8 mouse cellular contexts compared by ENCODE assay signal in genomic region chr2:156112080-156112423, GRCm38 (mm10). TPM values are rescaled to one million over a fixed set of nuclear protein-coding genes. Genes with fewer than 3 reads are reported as not detected.
DNase-seq lines count a peak whose midpoint lies in the region; ATAC-seq and TF ChIP-seq lines count a peak whose summit lies in the region.
"Not testable (repeated sequence)": the region's sequence is repeated elsewhere in the genome, so short reads cannot be mapped to it uniquely, and the experiment has no call there.

No protein-coding gene starts in this region.

- WGBS in embryonic facial prominence, embryonic 14.5 days: 28% methylated on average over 5 of the region's 5 CpGs
- WGBS in heart, adult 2 months: 14% methylated on average over 5 of the region's 5 CpGs
- WGBS in hindbrain, embryonic 14.5 days: 22% methylated on average over 5 of the region's 5 CpGs
- WGBS in liver, embryonic 15.5 days (ENCODE audit: insufficient replicate concordance): 18% methylated on average over 5 of the region's 5 CpGs
- 21% methylated on average over 5 of the region's 5 CpGs for whole genome bisulfite sequencing in midbrain, embryonic 13.5 days
- WGBS in spleen, adult 2 months: 14% methylated on average over 5 of the region's 5 CpGs

- peaks cover 10% of the 10 kb centered on the region for H3K9me3 ChIP-seq in ES-Bruce4 (replicated peaks; ENCODE audit: control insufficient read depth, insufficient read depth, low read length, poor library complexity, severe bottlenecking)
- not testable (repeated sequence) for H3K9me3 ChIP-seq in embryonic facial prominence, embryonic 14.5 days (ENCODE audit: control insufficient read depth, low read length); hindbrain, embryonic 14.5 days (ENCODE audit: control insufficient read depth, low read length); liver, embryonic 15.5 days (replicated peaks); midbrain, embryonic 13.5 days

- TF ChIP-seq CTCF in ES-Bruce4 (IDR thresholded peaks at IDR 0.05; ENCODE audit: low read depth, low read length); heart, adult 2 months (IDR thresholded peaks at IDR 0.05); layer of hippocampus, adult 2 months (conservative IDR thresholded peaks at IDR 0.05); spleen, adult 2 months (IDR thresholded peaks at IDR 0.05; ENCODE audit: extremely low read depth, insufficient read depth, insufficient read length, insufficient replicate concordance): not testable (repeated sequence)

- DNase-seq in embryonic facial prominence, embryonic 14.5 days (ENCODE audit: low spot score); heart, adult 2 months; hindbrain, embryonic 14.5 days (ENCODE audit: low spot score); layer of hippocampus, adult 2 months (ENCODE audit: low spot score in 2 of 2); spleen, adult 2 months (ENCODE audit: low read depth in 1 of 2, low spot score in 2 of 2): not testable (repeated sequence)

- peak overlapping the region; percentile 47 for H3K4me3 ChIP-seq in ES-Bruce4 (ENCODE audit: low read depth, low read length)
- peak overlapping the region; percentile 89 for H3K4me3 ChIP-seq in embryonic facial prominence, embryonic 14.5 days (ENCODE audit: low read depth, low read length)
- peak overlapping the region; percentile 96 for H3K4me3 ChIP-seq in heart, adult 2 months
- H3K4me3 ChIP-seq in hindbrain, embryonic 14.5 days (replicated peaks; ENCODE audit: low read length): peak overlapping the region; percentile 62
- H3K4me3 ChIP-seq in layer of hippocampus, adult 2 months: peak overlapping the region; percentile 90
- H3K4me3 ChIP-seq in liver, embryonic 15.5 days (replicated peaks): peak overlapping the region; percentile 91
- H3K4me3 ChIP-seq in midbrain, embryonic 13.5 days (replicated peaks): peak overlapping the region; percentile 59
- peak overlapping the region; percentile 98 for H3K4me3 ChIP-seq in spleen, adult 2 months (ENCODE audit: extremely low read depth, insufficient read depth, insufficient read length)

- not testable (repeated sequence) for H3K36me3 ChIP-seq in ES-Bruce4 (ENCODE audit: control insufficient read depth, insufficient read depth, low read length, poor library complexity, severe bottlenecking); embryonic facial prominence, embryonic 14.5 days (ENCODE audit: control insufficient read depth, insufficient read depth, low read length); hindbrain, embryonic 14.5 days (replicated peaks; ENCODE audit: control insufficient read depth, insufficient read depth); liver, embryonic 15.5 days (replicated peaks); midbrain, embryonic 13.5 days; spleen, adult 2 months (ENCODE audit: control insufficient read depth, insufficient read depth, low read length)
- peaks cover 10% of the 10 kb centered on the region for H3K36me3 ChIP-seq in heart, adult 2 months (ENCODE audit: control insufficient read depth, insufficient read depth, low read length)

- TF ChIP-seq EP300 in ES-Bruce4 (IDR thresholded peaks at IDR 0.05; ENCODE audit: insufficient read depth, low read depth, low read length); heart, adult 2 months (IDR thresholded peaks at IDR 0.05; ENCODE audit: insufficient read depth, low read depth, low read length): not testable (repeated sequence)

- not testable (repeated sequence) for H3K4me1 ChIP-seq in ES-Bruce4 (ENCODE audit: control insufficient read depth, insufficient read depth, low read length); embryonic facial prominence, embryonic 14.5 days (ENCODE audit: control insufficient read depth, insufficient read depth, low read length); heart, adult 2 months (ENCODE audit: control insufficient read depth, insufficient read depth, low read length); spleen, adult 2 months (ENCODE audit: control insufficient read depth, insufficient read depth, insufficient read length)
- H3K4me1 ChIP-seq in hindbrain, embryonic 14.5 days (replicated peaks; ENCODE audit: control insufficient read depth, insufficient read depth, low read length): peaks cover 19% of the 10 kb centered on the region
- peaks cover 37% of the 10 kb centered on the region for H3K4me1 ChIP-seq in liver, embryonic 15.5 days (replicated peaks)
- H3K4me1 ChIP-seq in midbrain, embryonic 13.5 days (replicated peaks): peaks cover 22% of the 10 kb centered on the region

- peak overlapping the region; percentile 73 for H3K27ac ChIP-seq in ES-Bruce4 (ENCODE audit: insufficient read depth, low read length)
- H3K27ac ChIP-seq in embryonic facial prominence, embryonic 14.5 days (replicated peaks; ENCODE audit: low read depth, low read length): peak overlapping the region; percentile 94
- peak overlapping the region; percentile 98 for H3K27ac ChIP-seq in heart, adult 2 months
- H3K27ac ChIP-seq in hindbrain, embryonic 14.5 days: peak overlapping the region; percentile 92
- peak overlapping the region; percentile 99 for H3K27ac ChIP-seq in layer of hippocampus, adult 2 months
- peak overlapping the region; percentile 90 for H3K27ac ChIP-seq in liver, embryonic 15.5 days (replicated peaks)
- H3K27ac ChIP-seq in midbrain, embryonic 13.5 days: peak overlapping the region; percentile 92
- peak overlapping the region; percentile 95 for H3K27ac ChIP-seq in spleen, adult 2 months (ENCODE audit: insufficient read depth, low read length)

- not testable (repeated sequence) for ATAC-seq in embryonic facial prominence, embryonic 14.5 days (ENCODE audit: low read depth); hindbrain, embryonic 14.5 days (ENCODE audit: low FRiP score); liver, embryonic 15.5 days (ENCODE audit: insufficient read depth); midbrain, embryonic 13.5 days

- intact Hi-C loops in heart, adult 2 months (cut with DNase I): loop anchor here (5.0 kb wide), 1 partner anchor 45 kb away; the partner anchor contains the start of gene Spag4

- peak overlapping the region; percentile 97 for H3K9ac ChIP-seq in ES-Bruce4 (ENCODE audit: low read depth, poor library complexity, severe bottlenecking)
- H3K9ac ChIP-seq in embryonic facial prominence, embryonic 14.5 days (ENCODE audit: low read depth, low read length): peak overlapping the region; percentile 98
- H3K9ac ChIP-seq in heart, adult 2 months (ENCODE audit: low read depth, low read length): peak overlapping the region; percentile 57; the same call in 1 of the 2 replicates
- peak overlapping the region; percentile 93 for H3K9ac ChIP-seq in hindbrain, embryonic 14.5 days
- H3K9ac ChIP-seq in liver, embryonic 15.5 days: peak overlapping the region; percentile 94
- not testable (repeated sequence) for H3K9ac ChIP-seq in midbrain, embryonic 13.5 days (replicated peaks)

- TF ChIP-seq POLR2A in ES-Bruce4 (IDR thresholded peaks at IDR 0.05; ENCODE audit: insufficient read depth, low read length): peak; percentile 6
- TF ChIP-seq POLR2A in heart, adult 2 months (IDR thresholded peaks at IDR 0.05; ENCODE audit: insufficient read depth, low read depth, low read length): peak; percentile 29; the same call in 1 of the 2 replicates
- not testable (repeated sequence) for TF ChIP-seq POLR2A in spleen, adult 2 months (IDR thresholded peaks at IDR 0.05; ENCODE audit: low read depth, low read length)

- H3K4me2 ChIP-seq in embryonic facial prominence, embryonic 14.5 days (ENCODE audit: low read depth, low read length): peak overlapping the region; percentile 55
- peak overlapping the region; percentile 66 for H3K4me2 ChIP-seq in hindbrain, embryonic 14.5 days (replicated peaks)
- peak overlapping the region; percentile 85 for H3K4me2 ChIP-seq in liver, embryonic 15.5 days
- H3K4me2 ChIP-seq in midbrain, embryonic 13.5 days (replicated peaks): peak overlapping the region; percentile 73

- H3K79me2 ChIP-seq in heart, adult 2 months (replicated peaks; ENCODE audit: control insufficient read depth, insufficient read depth, low read length): not testable (repeated sequence)

- H3K27me3 ChIP-seq in ES-Bruce4 (ENCODE audit: control insufficient read depth, insufficient read depth, low read length, poor library complexity, severe bottlenecking); embryonic facial prominence, embryonic 14.5 days (replicated peaks; ENCODE audit: control insufficient read depth, insufficient read depth, low read length); heart, adult 2 months (ENCODE audit: control insufficient read depth, insufficient read depth, low read length); hindbrain, embryonic 14.5 days (ENCODE audit: control insufficient read depth, insufficient read depth, low read length); liver, embryonic 15.5 days; midbrain, embryonic 13.5 days; spleen, adult 2 months (ENCODE audit: control insufficient read depth, insufficient read depth, low read length): not testable (repeated sequence)

RNA-seq across cellular contexts. Expression of gene Rbm12, which starts 0.3 kb away (rescaled TPM):
- 64.5 and 78.1 TPM in 2 replicates for polyA plus RNA-seq in ES-Bruce4 (2011; ENCODE audit: insufficient read depth, insufficient read length, low read depth, missing spikeins)
- 26.2 and 27.7 TPM in 2 replicates for polyA plus RNA-seq in embryonic facial prominence, embryonic 14.5 days (2014; fragmentation: Nextera tagmentation; extraction: Ambion mirVana)
- total RNA-seq in heart, adult 2 months (2021): 10 to 100 TPM; 11.4 TPM
- 12.0 and 13.6 TPM in 2 replicates for polyA plus RNA-seq in heart, adult 2 months (2012; rRNA removed)
- polyA plus RNA-seq in hindbrain, embryonic 14.5 days (2014; fragmentation: Nextera tagmentation; extraction: Ambion mirVana): 24.4 and 27.0 TPM in 2 replicates
- total RNA-seq in layer of hippocampus, adult 2 months (2021): 10 to 100 TPM; 26.9 to 36.3 TPM
- polyA plus RNA-seq in liver, embryonic 15.5 days (2015; fragmentation: Nextera tagmentation; extraction: Ambion mirVana): 7.4 and 9.7 TPM in 2 replicates
- 33.3 and 33.9 TPM in 2 replicates for polyA plus RNA-seq in midbrain, embryonic 13.5 days (2015; fragmentation: Nextera tagmentation; extraction: Ambion mirVana)
- polyA plus RNA-seq in spleen, adult 2 months (2012; rRNA removed): 22.6 and 25.3 TPM in 2 replicates

RNA-seq across cellular contexts. Expression of gene Cpne1, which starts 0.3 kb away (rescaled TPM):
- 34.4 and 50.7 TPM in 2 replicates for polyA plus RNA-seq in ES-Bruce4 (2011; ENCODE audit: insufficient read depth, insufficient read length, low read depth, missing spikeins)
- polyA plus RNA-seq in embryonic facial prominence, embryonic 14.5 days (2014; fragmentation: Nextera tagmentation; extraction: Ambion mirVana): 34.3 and 35.4 TPM in 2 replicates
- 10 to 100 TPM in 1 of 2 experiments, 1 to 10 TPM in 1; 8.1 to 12.2 TPM for total RNA-seq in heart, adult 2 months (2021)
- polyA plus RNA-seq in heart, adult 2 months (2012; rRNA removed): 31.8 and 37.1 TPM in 2 replicates
- 22.4 and 24.7 TPM in 2 replicates for polyA plus RNA-seq in hindbrain, embryonic 14.5 days (2014; fragmentation: Nextera tagmentation; extraction: Ambion mirVana)
- total RNA-seq in layer of hippocampus, adult 2 months (2021): 10 to 100 TPM; 26.9 to 27.3 TPM
- polyA plus RNA-seq in liver, embryonic 15.5 days (2015; fragmentation: Nextera tagmentation; extraction: Ambion mirVana): 20.8 and 22.6 TPM in 2 replicates
- 34.2 and 36.4 TPM in 2 replicates for polyA plus RNA-seq in midbrain, embryonic 13.5 days (2015; fragmentation: Nextera tagmentation; extraction: Ambion mirVana)
- polyA plus RNA-seq in spleen, adult 2 months (2012; rRNA removed): 92.0 and 124 TPM in 2 replicates

RNA-seq across cellular contexts. Expression of gene Gm28036, which starts 14.8 kb away (rescaled TPM):
- 43.0 and 52.2 TPM in 2 replicates for polyA plus RNA-seq in ES-Bruce4 (2011; ENCODE audit: insufficient read depth, insufficient read length, low read depth, missing spikeins)
- 10.6 and 15.7 TPM in 2 replicates for polyA plus RNA-seq in embryonic facial prominence, embryonic 14.5 days (2014; fragmentation: Nextera tagmentation; extraction: Ambion mirVana)
- 10 to 100 TPM; 11.9 to 13.5 TPM for total RNA-seq in heart, adult 2 months (2021)
- polyA plus RNA-seq in heart, adult 2 months (2012; rRNA removed): 2.8 and 3.4 TPM in 2 replicates
- polyA plus RNA-seq in hindbrain, embryonic 14.5 days (2014; fragmentation: Nextera tagmentation; extraction: Ambion mirVana): 12.3 and 14.2 TPM in 2 replicates
- total RNA-seq in layer of hippocampus, adult 2 months (2021): 10 to 100 TPM; 18.5 to 24.6 TPM
- polyA plus RNA-seq in liver, embryonic 15.5 days (2015; fragmentation: Nextera tagmentation; extraction: Ambion mirVana): 3.9 and 4.0 TPM in 2 replicates
- 23.0 and 28.4 TPM in 2 replicates for polyA plus RNA-seq in midbrain, embryonic 13.5 days (2015; fragmentation: Nextera tagmentation; extraction: Ambion mirVana)
- 1.1 and 1.7 TPM in 2 replicates for polyA plus RNA-seq in spleen, adult 2 months (2012; rRNA removed)

RNA-seq across cellular contexts. Expression of gene Romo1, which starts 31.8 kb away (rescaled TPM):
- 83.8 and 109 TPM in 2 replicates for polyA plus RNA-seq in ES-Bruce4 (2011; ENCODE audit: insufficient read depth, insufficient read length, low read depth, missing spikeins)
- polyA plus RNA-seq in embryonic facial prominence, embryonic 14.5 days (2014; fragmentation: Nextera tagmentation; extraction: Ambion mirVana): 411 and 416 TPM in 2 replicates
- total RNA-seq in heart, adult 2 months (2021): 100 to 1,000 TPM; 321 to 367 TPM
- 244 and 304 TPM in 2 replicates for polyA plus RNA-seq in heart, adult 2 months (2012; rRNA removed)
- 446 and 540 TPM in 2 replicates for polyA plus RNA-seq in hindbrain, embryonic 14.5 days (2014; fragmentation: Nextera tagmentation; extraction: Ambion mirVana)
- 100 to 1,000 TPM; 149 to 160 TPM for total RNA-seq in layer of hippocampus, adult 2 months (2021)
- 159 and 192 TPM in 2 replicates for polyA plus RNA-seq in liver, embryonic 15.5 days (2015; fragmentation: Nextera tagmentation; extraction: Ambion mirVana)
- 434 and 435 TPM in 2 replicates for polyA plus RNA-seq in midbrain, embryonic 13.5 days (2015; fragmentation: Nextera tagmentation; extraction: Ambion mirVana)
- polyA plus RNA-seq in spleen, adult 2 months (2012; rRNA removed): 129 and 151 TPM in 2 replicates

RNA-seq across cellular contexts. Expression of gene Nfs1, which starts 31.9 kb away (rescaled TPM):
- 35.8 and 41.7 TPM in 2 replicates for polyA plus RNA-seq in ES-Bruce4 (2011; ENCODE audit: insufficient read depth, insufficient read length, low read depth, missing spikeins)
- polyA plus RNA-seq in embryonic facial prominence, embryonic 14.5 days (2014; fragmentation: Nextera tagmentation; extraction: Ambion mirVana): 36.0 and 40.8 TPM in 2 replicates
- total RNA-seq in heart, adult 2 months (2021): 10 to 100 TPM; 81.4 to 96.6 TPM
- polyA plus RNA-seq in heart, adult 2 months (2012; rRNA removed): 83.7 and 116 TPM in 2 replicates
- 29.3 and 31.3 TPM in 2 replicates for polyA plus RNA-seq in hindbrain, embryonic 14.5 days (2014; fragmentation: Nextera tagmentation; extraction: Ambion mirVana)
- 10 to 100 TPM; 41.6 to 45.2 TPM for total RNA-seq in layer of hippocampus, adult 2 months (2021)
- 50.7 and 52.3 TPM in 2 replicates for polyA plus RNA-seq in liver, embryonic 15.5 days (2015; fragmentation: Nextera tagmentation; extraction: Ambion mirVana)
- 29.5 and 29.8 TPM in 2 replicates for polyA plus RNA-seq in midbrain, embryonic 13.5 days (2015; fragmentation: Nextera tagmentation; extraction: Ambion mirVana)
- 27.1 and 48.7 TPM in 2 replicates for polyA plus RNA-seq in spleen, adult 2 months (2012; rRNA removed)

Comparison
In these comparisons a context has a peak if more than half of its experiments do, and no peak if none do; other contexts are left out.
1. H3K4me3 ChIP-seq: peak in every context shown above with its lines; median percentile 98 in spleen, adult 2 months; 96 in heart, adult 2 months; 91 in liver, embryonic 15.5 days; 90 in layer of hippocampus, adult 2 months; 89 in embryonic facial prominence, embryonic 14.5 days; 62 in hindbrain, embryonic 14.5 days; 59 in midbrain, embryonic 13.5 days; 47 in ES-Bruce4.